Mouse (Mus musculus) neural tube, embryonic 13.5 days (tissue): Measurements from ENCODE around the gene Ncoa4. TPM values are rescaled to one million over a fixed set of nuclear protein-coding genes. Genes with fewer than 3 reads are reported as not detected.

ENCODE experiments used
- polyA plus RNA-seq: library from polyadenylated mRNA; unstranded; fragments of >200 nt; fragmentation: Nextera tagmentation; extraction: Ambion mirVana; gene quantifications from 2 replicates; pipeline ENCODE4 v1.2.1, GENCODE M21; 2015

Gene Ncoa4
- polyA plus RNA-seq, 1 experiment from 2014 or later: 97.5 TPM

Other genes starting within 250 kb of the Ncoa4 start
- gene Galnt15, start 130.9 kb upstream of the Ncoa4 start, polyA plus RNA-seq: 0.15 and 0.23 TPM in 2 replicates
- 21.8 and 22.4 TPM in 2 replicates for gene Oxnad1, start 74.5 kb upstream of the Ncoa4 start, polyA plus RNA-seq
- 78.9 and 88.2 TPM in 2 replicates for gene Dph3, start 74.1 kb upstream of the Ncoa4 start, polyA plus RNA-seq
- gene Msmb, start 17.8 kb upstream of the Ncoa4 start, polyA plus RNA-seq: not detected in 2 replicates
- gene Timm23, start 42.0 kb downstream of the Ncoa4 start, polyA plus RNA-seq: 214 and 235 TPM in 2 replicates
- 33.2 and 44.3 TPM in 2 replicates for gene Parg, start 42.1 kb downstream of the Ncoa4 start, polyA plus RNA-seq
- 20.4 and 20.6 TPM in 2 replicates for gene Ogdhl, start 162.2 kb downstream of the Ncoa4 start, polyA plus RNA-seq
- 0.24 TPM in 1 of 2 replicates, not detected in the other for gene 1700024G13Rik, start 228.5 kb downstream of the Ncoa4 start, polyA plus RNA-seq